Mouse (Mus musculus): ENCODE data around the gene Naa16. TPM values are rescaled to one million over a fixed set of nuclear protein-coding genes. Genes with fewer than 3 reads are reported as not detected.

The Naa16 gene
- polyA plus RNA-seq, 1 experiment, result 1.5 TPM

DNA sequence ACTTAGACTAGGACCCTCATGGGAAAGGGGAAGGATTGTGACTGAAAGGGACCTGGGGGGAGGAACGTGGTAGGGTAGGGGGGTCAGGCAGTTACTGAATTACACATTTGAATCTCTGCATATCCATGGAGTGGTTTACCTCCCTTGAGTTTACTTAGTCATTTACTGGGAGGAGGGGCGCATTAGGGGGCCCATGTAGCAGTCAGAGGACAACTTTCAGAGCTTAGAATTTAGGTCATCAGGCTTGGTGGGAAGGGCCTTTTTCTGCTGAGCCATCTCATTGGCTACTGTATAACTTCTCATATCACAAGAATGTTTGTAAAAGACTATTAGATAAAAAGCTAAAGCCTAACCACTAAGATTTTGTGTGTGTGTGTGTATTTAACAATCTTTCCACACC lies 20.1 kb upstream of the Naa16 start:
- no peaks in the 10 kb centered on the region for H3K27me3 ChIP-seq (ENCODE audit: control insufficient read depth, insufficient read depth, low read length)
- H3K36me3 ChIP-seq (ENCODE audit: control insufficient read depth, insufficient read depth, low read length), result peaks cover 4% of the 10 kb centered on the region; the same call in 1 of the 2 replicates
- H3K4me3 ChIP-seq (ENCODE audit: extremely low read depth, insufficient read depth, insufficient read length), result no peak overlapping the region
- H3K27ac ChIP-seq (ENCODE audit: insufficient read depth, low read length), result no peak overlapping the region
- WGBS, result 96% methylated on average over 2 of the region's 2 CpGs
- no peaks in the 10 kb centered on the region for H3K4me1 ChIP-seq (ENCODE audit: control insufficient read depth, insufficient read depth, insufficient read length)
- DNase-seq (ENCODE audit: low read depth in 1 of 2, low spot score in 2 of 2), result no peak
- TF ChIP-seq POLR2A (IDR thresholded peaks at IDR 0.05; ENCODE audit: low read depth, low read length) (no peak), CTCF (IDR thresholded peaks at IDR 0.05; ENCODE audit: extremely low read depth, insufficient read depth, insufficient read length, insufficient replicate concordance) (no peak)

DNA sequence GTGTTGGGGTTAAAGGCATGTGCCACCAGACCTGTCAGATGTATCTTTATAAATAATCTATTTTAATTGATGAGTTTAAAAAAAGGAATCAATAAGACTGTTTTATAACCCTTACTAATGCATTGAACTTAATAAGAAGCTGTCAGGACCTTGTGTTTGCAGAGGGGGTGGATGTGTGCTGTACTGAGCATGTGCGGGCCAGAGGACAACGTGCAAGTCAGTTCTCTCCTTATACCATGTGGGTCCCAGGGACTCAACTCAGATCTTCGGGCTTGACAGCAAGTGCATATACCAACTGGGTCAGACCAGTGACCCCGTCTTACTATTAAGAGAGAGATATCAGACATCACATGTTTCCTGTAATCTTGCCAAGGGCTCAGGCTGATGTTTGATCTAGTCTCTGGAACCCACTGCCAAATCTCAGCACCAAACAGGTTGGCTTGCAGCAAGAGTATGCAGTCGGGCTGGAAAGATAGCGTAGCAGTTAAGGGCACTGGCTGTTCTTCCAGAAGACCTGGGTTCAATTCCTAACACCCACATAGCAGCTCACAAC lies 18.8 kb upstream of the Naa16 start:
- Histone ChIP-seq H3K27ac (ENCODE audit: insufficient read depth, low read length) (no peak overlapping the region), H3K4me1 (ENCODE audit: control insufficient read depth, insufficient read depth, insufficient read length) (no peaks in the 10 kb centered on the region), H3K27me3 (ENCODE audit: control insufficient read depth, insufficient read depth, low read length) (no peaks in the 10 kb centered on the region), H3K4me3 (ENCODE audit: extremely low read depth, insufficient read depth, insufficient read length) (no peak overlapping the region), H3K36me3 (ENCODE audit: control insufficient read depth, insufficient read depth, low read length) (peaks cover 4% of the 10 kb centered on the region; the same call in 1 of the 2 replicates)
- TF ChIP-seq POLR2A (IDR thresholded peaks at IDR 0.05; ENCODE audit: low read depth, low read length) (no peak), CTCF (IDR thresholded peaks at IDR 0.05; ENCODE audit: extremely low read depth, insufficient read depth, insufficient read length, insufficient replicate concordance) (no peak)
- 89% methylated on average over 6 of the region's 6 CpGs for WGBS
- no peak for DNase-seq (ENCODE audit: low read depth in 1 of 2, low spot score in 2 of 2)

DNA sequence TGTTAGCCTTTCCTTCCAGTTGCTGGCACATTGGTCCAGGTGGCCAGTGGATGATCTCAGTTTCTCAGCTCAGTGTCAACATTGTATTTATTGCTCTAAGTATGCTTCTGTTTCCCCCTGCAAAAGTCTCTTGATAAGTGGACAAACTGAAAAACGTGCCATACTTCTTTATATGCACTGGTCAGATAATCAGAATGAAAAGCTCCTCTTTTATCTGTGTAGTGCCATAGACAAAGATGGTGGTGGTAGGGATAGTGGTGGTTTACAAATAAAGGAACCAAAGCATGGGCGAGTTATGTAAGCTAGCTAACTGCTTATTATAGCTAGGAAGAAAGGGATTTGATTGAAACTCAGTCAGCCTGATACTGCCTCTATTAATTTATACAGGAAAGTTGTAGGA lies 17.1 kb upstream of the Naa16 start:
- Histone ChIP-seq H3K4me3 (ENCODE audit: extremely low read depth, insufficient read depth, insufficient read length) (no peak overlapping the region), H3K27me3 (ENCODE audit: control insufficient read depth, insufficient read depth, low read length) (no peaks in the 10 kb centered on the region), H3K36me3 (ENCODE audit: control insufficient read depth, insufficient read depth, low read length) (peaks cover 3% of the 10 kb centered on the region; the same call in 1 of the 2 replicates), H3K27ac (ENCODE audit: insufficient read depth, low read length) (no peak overlapping the region), H3K4me1 (ENCODE audit: control insufficient read depth, insufficient read depth, insufficient read length) (no peaks in the 10 kb centered on the region)
- no peak for DNase-seq (ENCODE audit: low read depth in 1 of 2, low spot score in 2 of 2)
- 82% methylated on average over 2 of the region's 2 CpGs for WGBS
- TF ChIP-seq POLR2A (IDR thresholded peaks at IDR 0.05; ENCODE audit: low read depth, low read length) (no peak), CTCF (IDR thresholded peaks at IDR 0.05; ENCODE audit: extremely low read depth, insufficient read depth, insufficient read length, insufficient replicate concordance) (no peak)

DNA sequence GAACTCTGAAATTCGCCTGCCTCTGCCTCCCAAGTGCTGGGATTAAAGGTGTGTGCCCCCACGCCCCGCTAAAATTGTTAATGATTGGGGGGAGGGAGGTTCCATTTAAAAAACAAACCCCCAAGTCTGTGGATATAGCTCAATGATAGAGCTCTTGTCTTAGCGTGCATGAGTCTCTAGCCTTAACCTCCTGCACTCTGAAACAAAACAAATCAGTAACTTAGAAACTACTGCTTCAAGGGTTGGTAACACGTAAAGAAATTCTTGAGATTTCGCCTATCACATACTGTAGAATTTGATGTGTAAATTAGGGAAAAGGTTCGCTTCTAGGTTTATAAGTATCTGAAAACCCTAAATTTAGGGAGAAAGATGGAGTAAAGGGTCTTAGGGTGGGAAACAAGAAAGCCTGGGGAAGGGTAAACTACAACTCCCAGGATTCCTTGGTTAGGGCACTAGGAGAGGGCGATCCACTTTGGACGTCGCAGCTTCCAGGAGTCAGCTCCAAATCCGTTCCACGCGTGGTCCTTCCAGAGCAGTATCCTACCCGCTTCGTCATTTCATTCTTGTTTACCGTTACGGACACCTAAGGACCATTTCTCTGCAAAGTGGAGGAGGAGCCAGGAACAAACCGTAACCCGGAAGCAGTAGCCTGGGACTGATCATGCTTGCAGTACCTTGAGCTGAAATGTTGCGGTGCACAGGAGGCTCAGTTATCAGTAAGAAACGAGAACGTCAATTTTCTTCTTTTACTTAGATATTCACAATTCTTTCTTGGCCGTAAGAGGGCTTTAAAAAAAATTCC lies 6.9 kb upstream of the Naa16 start, which contains the start of gene Mtrf1:
Mtrf1 (plus strand) TSS at position 452 of the 802 bp plus-strand sequence.
- peak within 1 kb of the TSS; percentile 85 for H3K27ac ChIP-seq (ENCODE audit: insufficient read depth, low read length)
- TF ChIP-seq CTCF (IDR thresholded peaks at IDR 0.05; ENCODE audit: extremely low read depth, insufficient read depth, insufficient read length, insufficient replicate concordance), result no peak
- TF ChIP-seq POLR2A (IDR thresholded peaks at IDR 0.05; ENCODE audit: low read depth, low read length), result no peak; the same call in 1 of the 2 replicates
- peaks cover 4% of the 10 kb centered on the region; the same call in 1 of the 2 replicates for H3K36me3 ChIP-seq (ENCODE audit: control insufficient read depth, insufficient read depth, low read length)
- H3K27me3 ChIP-seq (ENCODE audit: control insufficient read depth, insufficient read depth, low read length), result no peaks in the 10 kb centered on the region
- H3K4me1 ChIP-seq (ENCODE audit: control insufficient read depth, insufficient read depth, insufficient read length), result no peaks in the 10 kb centered on the region
- H3K4me3 ChIP-seq (ENCODE audit: extremely low read depth, insufficient read depth, insufficient read length), result peak within 1 kb of the TSS; percentile 88
- WGBS, result 20% methylated on average over 23 of the region's 23 CpGs
- peak; percentile 56 to 61 for DNase-seq (ENCODE audit: low read depth in 1 of 2, low spot score in 2 of 2)

DNA sequence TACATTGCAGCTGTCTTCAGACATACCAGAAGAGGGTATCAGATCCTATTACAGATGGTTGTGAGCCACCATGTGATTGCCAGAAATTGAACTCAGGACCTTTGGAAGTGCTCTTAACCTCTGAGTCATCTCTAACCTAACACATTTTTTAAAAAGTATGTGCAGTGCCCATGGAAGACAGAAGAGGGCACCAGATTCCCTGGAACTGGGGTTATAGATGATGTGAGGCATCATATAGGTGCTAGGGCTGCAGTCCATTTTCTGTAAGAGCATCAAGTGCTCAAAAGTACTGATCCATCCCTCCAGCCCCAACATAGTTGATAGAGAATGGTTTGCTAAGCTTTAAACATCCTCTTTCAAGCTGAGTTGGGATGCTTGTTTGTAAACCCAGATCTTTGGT lies 4.0 kb upstream of the Naa16 start:
- H3K27me3 ChIP-seq (ENCODE audit: control insufficient read depth, insufficient read depth, low read length), result no peaks in the 10 kb centered on the region
- no peaks in the 10 kb centered on the region for H3K36me3 ChIP-seq (ENCODE audit: control insufficient read depth, insufficient read depth, low read length)
- H3K27ac ChIP-seq (ENCODE audit: insufficient read depth, low read length), result no peak overlapping the region
- TF ChIP-seq CTCF (IDR thresholded peaks at IDR 0.05; ENCODE audit: extremely low read depth, insufficient read depth, insufficient read length, insufficient replicate concordance), result peak; percentile 59; the same call in 1 of the 2 replicates
- TF ChIP-seq POLR2A (IDR thresholded peaks at IDR 0.05; ENCODE audit: low read depth, low read length), result no peak
- no peak overlapping the region for H3K4me3 ChIP-seq (ENCODE audit: extremely low read depth, insufficient read depth, insufficient read length)
- H3K4me1 ChIP-seq (ENCODE audit: control insufficient read depth, insufficient read depth, insufficient read length), result peaks cover 2% of the 10 kb centered on the region; the same call in 1 of the 2 replicates
- peak; percentile 32 to 47 for DNase-seq (ENCODE audit: low read depth in 1 of 2, low spot score in 2 of 2)

DNA sequence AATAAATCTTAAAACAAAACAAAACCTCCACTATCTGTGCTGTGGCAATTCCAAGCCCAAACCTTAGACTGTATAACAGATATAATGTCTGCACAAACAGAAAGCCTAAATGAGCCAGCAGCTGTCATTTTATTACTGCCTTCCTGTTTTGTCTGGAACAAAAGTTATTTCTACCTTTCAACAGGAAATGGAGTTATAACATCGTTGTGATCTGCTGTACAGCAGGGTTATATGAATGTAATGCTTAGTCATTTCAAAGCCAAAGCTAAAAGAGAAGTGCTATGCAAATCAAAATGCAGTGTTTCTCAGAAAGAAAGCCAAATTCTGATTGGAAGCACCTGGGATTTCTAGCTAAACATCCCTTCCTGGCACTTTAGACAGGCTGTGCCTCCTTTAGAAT lies 2.7 kb upstream of the Naa16 start:
- peaks cover 4% of the 10 kb centered on the region; the same call in 1 of the 2 replicates for H3K4me1 ChIP-seq (ENCODE audit: control insufficient read depth, insufficient read depth, insufficient read length)
- H3K4me3 ChIP-seq (ENCODE audit: extremely low read depth, insufficient read depth, insufficient read length), result no peak overlapping the region
- H3K27me3 ChIP-seq (ENCODE audit: control insufficient read depth, insufficient read depth, low read length), result no peaks in the 10 kb centered on the region
- DNase-seq (ENCODE audit: low read depth in 1 of 2, low spot score in 2 of 2), result no peak
- WGBS, result 2% methylated on average over 1 of the region's 1 CpGs
- H3K36me3 ChIP-seq (ENCODE audit: control insufficient read depth, insufficient read depth, low read length), result no peaks in the 10 kb centered on the region
- TF ChIP-seq CTCF (IDR thresholded peaks at IDR 0.05; ENCODE audit: extremely low read depth, insufficient read depth, insufficient read length, insufficient replicate concordance), result no peak
- TF ChIP-seq POLR2A (IDR thresholded peaks at IDR 0.05; ENCODE audit: low read depth, low read length), result no peak
- H3K27ac ChIP-seq (ENCODE audit: insufficient read depth, low read length), result no peak overlapping the region

All from spleen, adult 2 months (tissue).